Mouse (Mus musculus): ENCODE results near the gene Hexim2. TPM values are rescaled to one million over a fixed set of nuclear protein-coding genes. Genes with fewer than 3 reads are reported as not detected.

Hexim2 gene
- total RNA-seq, 1 experiment from 2014 or later = not detected

- no peak for ATAC-seq (replicated peaks; ENCODE audit: insufficient number of reproducible peaks, low FRiP score, low TSS enrichment, poor library complexity, severe bottlenecking)
Observed at GRCm38 (mm10) chr11:103136039-103136577, 3.9 kb downstream of the Hexim2 start.

- ATAC-seq (replicated peaks; ENCODE audit: insufficient number of reproducible peaks, low FRiP score, low TSS enrichment, poor library complexity, severe bottlenecking) = no peak
Observed at GRCm38 (mm10) chr11:103139951-103140762, 7.9 kb downstream of the Hexim2 start.

GRCm38 (mm10) chr11:103140763-103141100 is 8.5 kb downstream of the Hexim2 start:
- ATAC-seq (replicated peaks; ENCODE audit: insufficient number of reproducible peaks, low FRiP score, low TSS enrichment, poor library complexity, severe bottlenecking) = no peak

- ATAC-seq (replicated peaks; ENCODE audit: insufficient number of reproducible peaks, low FRiP score, low TSS enrichment, poor library complexity, severe bottlenecking) = no peak
Observed at GRCm38 (mm10) chr11:103141101-103141943, 9.1 kb downstream of the Hexim2 start.

- ATAC-seq (replicated peaks; ENCODE audit: insufficient number of reproducible peaks, low FRiP score, low TSS enrichment, poor library complexity, severe bottlenecking) = no peak
Observed at GRCm38 (mm10) chr11:103141944-103142255, 9.7 kb downstream of the Hexim2 start.

GRCm38 (mm10) chr11:103142441-103143182 is 10.4 kb downstream of the Hexim2 start:
- no peak for ATAC-seq (replicated peaks; ENCODE audit: insufficient number of reproducible peaks, low FRiP score, low TSS enrichment, poor library complexity, severe bottlenecking)

- ATAC-seq (replicated peaks; ENCODE audit: insufficient number of reproducible peaks, low FRiP score, low TSS enrichment, poor library complexity, severe bottlenecking) = no peak
Observed at GRCm38 (mm10) chr11:103144309-103145285, 12.4 kb downstream of the Hexim2 start.

- peak; percentile 34; the same call in 1 of the 2 replicates for ATAC-seq (replicated peaks; ENCODE audit: insufficient number of reproducible peaks, low FRiP score, low TSS enrichment, poor library complexity, severe bottlenecking)
Observed at GRCm38 (mm10) chr11:103146386-103146785, 14.2 kb downstream of the Hexim2 start.

- no peak for ATAC-seq (replicated peaks; ENCODE audit: insufficient number of reproducible peaks, low FRiP score, low TSS enrichment, poor library complexity, severe bottlenecking)
Observed at GRCm38 (mm10) chr11:103147766-103148165, 15.5 kb downstream of the Hexim2 start.

GRCm38 (mm10) chr11:103149771-103150170 is 17.5 kb downstream of the Hexim2 start:
- no peak for ATAC-seq (replicated peaks; ENCODE audit: insufficient number of reproducible peaks, low FRiP score, low TSS enrichment, poor library complexity, severe bottlenecking)

GRCm38 (mm10) chr11:103158621-103159478 is 26.6 kb downstream of the Hexim2 start:
- peak; percentile 93 for ATAC-seq (replicated peaks; ENCODE audit: insufficient number of reproducible peaks, low FRiP score, low TSS enrichment, poor library complexity, severe bottlenecking)

GRCm38 (mm10) chr11:103160738-103161137 is 28.5 kb downstream of the Hexim2 start:
- no peak for ATAC-seq (replicated peaks; ENCODE audit: insufficient number of reproducible peaks, low FRiP score, low TSS enrichment, poor library complexity, severe bottlenecking)

- no peak for ATAC-seq (replicated peaks; ENCODE audit: insufficient number of reproducible peaks, low FRiP score, low TSS enrichment, poor library complexity, severe bottlenecking)
Observed at GRCm38 (mm10) chr11:103161449-103161848, 29.2 kb downstream of the Hexim2 start.

GRCm38 (mm10) chr11:103162132-103162531 is 29.9 kb downstream of the Hexim2 start:
- ATAC-seq (replicated peaks; ENCODE audit: insufficient number of reproducible peaks, low FRiP score, low TSS enrichment, poor library complexity, severe bottlenecking) = no peak

GRCm38 (mm10) chr11:103164391-103164790 is 32.2 kb downstream of the Hexim2 start:
- no peak for ATAC-seq (replicated peaks; ENCODE audit: insufficient number of reproducible peaks, low FRiP score, low TSS enrichment, poor library complexity, severe bottlenecking)

- peak; percentile 30 for ATAC-seq (replicated peaks; ENCODE audit: insufficient number of reproducible peaks, low FRiP score, low TSS enrichment, poor library complexity, severe bottlenecking)
Observed at GRCm38 (mm10) chr11:103168690-103169390, 36.6 kb downstream of the Hexim2 start.

- no peak for ATAC-seq (replicated peaks; ENCODE audit: insufficient number of reproducible peaks, low FRiP score, low TSS enrichment, poor library complexity, severe bottlenecking)
Observed at GRCm38 (mm10) chr11:103169664-103170063, 37.4 kb downstream of the Hexim2 start.
